Mouse (Mus musculus) liver, embryonic 12.5 days (tissue): ENCODE data around the gene D11Wsu47e. TPM values are rescaled to one million over a fixed set of nuclear protein-coding genes. Genes with fewer than 3 reads are reported as not detected.
A peak's percentile ranks its signal among the peaks of the same experiment; 100 is the strongest.
"Not testable (repeated sequence)": the region's sequence is repeated elsewhere in the genome, so short reads cannot be mapped to it uniquely, and the experiment has no call there.

Experiments used
- ATAC-seq: fragments of 200-750 bp; cut with Nextera tagmentation; 2 replicates; pipeline ENCODE4 v1.8.0; 2017; ENCODE audit warnings: moderate number of reproducible peaks, mild to moderate bottlenecking, moderate library complexity
- H3K27ac ChIP-seq: fragments of 300-500 bp; sonication (generic); 2 replicates; pipeline ENCODE4 v1.5.1; 2016; ENCODE audit warnings: mild to moderate bottlenecking
- H3K27me3 ChIP-seq: fragments of 300-500 bp; sonication (generic); replicated peaks from 2 replicates; pipeline ENCODE4 v1.6.1; 2016; ENCODE audit warnings: mild to moderate bottlenecking, moderate library complexity
- H3K36me3 ChIP-seq: fragments of 300-500 bp; sonication (generic); 2 replicates; pipeline ENCODE4 v1.6.1; 2016; ENCODE audit warnings: mild to moderate bottlenecking, moderate library complexity
- H3K4me1 ChIP-seq: fragments of 300-500 bp; sonication (generic); 2 replicates; pipeline ENCODE4 v1.6.1; 2016
- H3K4me2 ChIP-seq: fragments of 300-500 bp; sonication (generic); 2 replicates; pipeline ENCODE4 v1.6.1; 2016; ENCODE audit warnings: mild to moderate bottlenecking, moderate library complexity
- H3K4me3 ChIP-seq: fragments of 300-500 bp; sonication (generic); 2 replicates; pipeline ENCODE4 v1.5.1; 2016; ENCODE audit warnings: mild to moderate bottlenecking, moderate library complexity
- H3K9ac ChIP-seq: fragments of 300-500 bp; sonication (generic); 2 replicates; pipeline ENCODE4 v1.6.1; 2016; ENCODE audit warnings: mild to moderate bottlenecking, moderate library complexity
- H3K9me3 ChIP-seq: fragments of 300-500 bp; sonication (generic); replicated peaks from 2 replicates; pipeline ENCODE4 v1.6.1; 2016; ENCODE audit warnings: mild to moderate bottlenecking, moderate library complexity
- WGBS: fragments of 180-500 bp; shearing (Covaris S2); methylation state at CpG from one replicate; pipeline ENCODE4 v1.1.7; 2016; ENCODE audit not compliant: insufficient replicate concordance; 5-methylcytosine and 5-hydroxymethylcytosine counted together
- polyA plus RNA-seq: library from polyadenylated mRNA; unstranded; fragments of >200 nt; fragmentation: Nextera tagmentation; extraction: Ambion mirVana; gene quantifications from 2 replicates; pipeline ENCODE4 v1.2.1, GENCODE M21; 2016

Gene D11Wsu47e
- polyA plus RNA-seq, 1 experiment from 2014 or later: 16.0 TPM

- peaks cover 83% of the 10 kb centered on the region for H3K36me3 ChIP-seq
- 84% methylated on average over 18 of the region's 18 CpGs for WGBS
Observed at GRCm38 (mm10) chr11:113654561-113655270, 29.5 kb upstream of the D11Wsu47e start.

DNA sequence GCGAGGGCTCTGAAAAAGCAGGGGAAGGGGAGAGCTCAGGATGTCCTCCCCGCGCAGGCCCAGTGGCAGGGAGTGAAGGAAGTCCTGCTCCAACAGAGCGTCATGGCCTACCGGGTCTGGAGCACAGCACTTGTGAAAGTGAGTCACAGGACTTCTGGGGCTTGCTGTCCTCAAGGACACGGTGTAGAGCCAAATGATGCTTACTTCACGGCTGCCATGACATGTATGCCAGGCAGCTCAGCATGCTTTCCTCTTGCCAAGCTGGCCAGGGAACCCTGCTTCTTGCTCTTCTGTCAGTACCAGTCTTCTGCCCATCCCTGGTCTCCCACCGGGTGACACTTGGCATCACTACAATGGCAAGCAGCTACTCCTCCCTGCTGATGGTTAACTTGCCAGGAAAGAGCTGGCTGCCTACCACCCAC lies 27.7 kb upstream of the D11Wsu47e start:
- Histone ChIP-seq H3K27ac (no peak overlapping the region), H3K4me1 (peaks cover 4% of the 10 kb centered on the region), H3K9ac (no peak overlapping the region), H3K4me2 (no peak overlapping the region), H3K36me3 (peaks cover 100% of the 10 kb centered on the region), H3K4me3 (no peak overlapping the region), H3K27me3 (no peaks in the 10 kb centered on the region), H3K9me3 (no peaks in the 10 kb centered on the region)
- 86% methylated on average over 8 of the region's 8 CpGs for WGBS
- no peak for ATAC-seq

More at GRCm38 (mm10) chr11:113654561-113655270, 29.5 kb upstream of the D11Wsu47e start:
- Histone ChIP-seq H3K27me3 (no peaks in the 10 kb centered on the region), H3K4me2 (no peak overlapping the region), H3K27ac (no peak overlapping the region), H3K4me3 (no peak overlapping the region), H3K9ac (no peak overlapping the region), H3K9me3 (no peaks in the 10 kb centered on the region), H3K4me1 (peaks cover 20% of the 10 kb centered on the region)
- ATAC-seq: no peak

DNA sequence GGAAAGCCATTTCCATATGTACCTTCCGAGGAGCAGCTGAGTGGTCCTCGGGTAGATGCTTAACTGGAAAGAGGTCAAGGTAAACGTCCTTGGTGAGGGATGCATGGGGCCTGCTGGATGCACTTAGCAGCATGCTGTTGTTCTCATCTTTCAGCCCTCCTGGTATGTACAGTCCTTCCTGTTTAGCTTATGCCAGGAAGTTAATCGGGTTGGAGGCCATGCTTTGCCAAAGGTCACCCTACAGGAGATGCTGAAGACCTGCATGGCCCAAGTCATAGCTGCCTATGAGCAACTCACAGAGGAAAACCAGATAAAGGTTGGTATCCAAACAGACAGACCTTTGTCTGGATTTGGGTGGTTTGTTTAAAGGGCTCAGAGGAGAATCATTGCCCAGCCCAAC lies 27.0 kb upstream of the D11Wsu47e start:
- H3K27ac ChIP-seq: no peak overlapping the region
- H3K9me3 ChIP-seq: no peaks in the 10 kb centered on the region
- no peaks in the 10 kb centered on the region for H3K27me3 ChIP-seq
- no peaks in the 10 kb centered on the region for H3K4me1 ChIP-seq
- no peak overlapping the region for H3K4me2 ChIP-seq
- no peak overlapping the region for H3K4me3 ChIP-seq
- H3K36me3 ChIP-seq: peaks cover 100% of the 10 kb centered on the region
- H3K9ac ChIP-seq: no peak overlapping the region
- ATAC-seq: no peak
- WGBS: 75% methylated on average over 4 of the region's 4 CpGs

DNA sequence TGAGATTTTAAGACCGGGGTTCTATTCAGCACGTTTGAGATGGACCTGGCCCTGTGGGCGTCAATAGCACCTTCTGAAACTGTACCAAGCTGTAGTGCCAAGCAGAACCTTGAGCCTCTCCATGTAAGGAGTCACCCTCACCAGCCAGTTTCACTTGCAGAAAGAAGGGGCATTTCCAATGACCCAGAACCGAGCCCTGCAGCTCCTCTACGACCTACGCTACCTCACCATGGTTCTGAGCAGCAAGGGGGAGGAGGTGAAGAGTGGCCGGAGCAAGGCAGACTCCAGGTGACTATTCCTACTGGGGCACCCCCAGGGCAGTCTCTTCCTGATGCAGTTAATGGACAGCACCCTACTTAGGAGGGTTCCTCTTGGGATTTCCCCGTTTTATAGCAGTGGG lies 25.9 kb upstream of the D11Wsu47e start:
- H3K4me3 ChIP-seq: no peak overlapping the region
- ATAC-seq: no peak
- WGBS: 86% methylated on average over 8 of the region's 8 CpGs
- H3K4me2 ChIP-seq: no peak overlapping the region
- no peak overlapping the region for H3K9ac ChIP-seq
- no peaks in the 10 kb centered on the region for H3K9me3 ChIP-seq
- H3K27me3 ChIP-seq: no peaks in the 10 kb centered on the region
- H3K36me3 ChIP-seq: peaks cover 100% of the 10 kb centered on the region
- no peaks in the 10 kb centered on the region for H3K4me1 ChIP-seq
- no peak overlapping the region for H3K27ac ChIP-seq

- ATAC-seq: no peak
- Histone ChIP-seq H3K9me3 (no peaks in the 10 kb centered on the region), H3K36me3 (peaks cover 100% of the 10 kb centered on the region), H3K27me3 (no peaks in the 10 kb centered on the region), H3K4me1 (no peaks in the 10 kb centered on the region), H3K4me2 (no peak overlapping the region), H3K4me3 (no peak overlapping the region), H3K27ac (no peak overlapping the region), H3K9ac (no peak overlapping the region)
- WGBS: 86% methylated on average over 4 of the region's 4 CpGs
Observed at GRCm38 (mm10) chr11:113658763-113659162, 25.4 kb upstream of the D11Wsu47e start.

- not testable (repeated sequence) for H3K9me3 ChIP-seq
Observed at GRCm38 (mm10) chr11:113660213-113660612, 24.0 kb upstream of the D11Wsu47e start.

GRCm38 (mm10) chr11:113660940-113661339 lies 23.3 kb upstream of the D11Wsu47e start:
- Histone ChIP-seq H3K9ac (no peak overlapping the region), H3K4me3 (no peak overlapping the region), H3K27me3 (no peaks in the 10 kb centered on the region), H3K4me2 (no peak overlapping the region), H3K9me3 (no peaks in the 10 kb centered on the region), H3K4me1 (peaks cover 4% of the 10 kb centered on the region; the same call in 1 of the 2 replicates), H3K27ac (no peak overlapping the region), H3K36me3 (peaks cover 98% of the 10 kb centered on the region)
- WGBS: 92% methylated on average over 11 of the region's 11 CpGs
- no peak for ATAC-seq

More at GRCm38 (mm10) chr11:113660213-113660612, 24.0 kb upstream of the D11Wsu47e start:
- H3K4me1 ChIP-seq, H3K9ac ChIP-seq, ATAC-seq, H3K27ac ChIP-seq, H3K27me3 ChIP-seq, H3K4me3 ChIP-seq, H3K4me2 ChIP-seq: not testable (repeated sequence)
- peaks cover 100% of the 10 kb centered on the region for H3K36me3 ChIP-seq
- WGBS: 84% methylated on average over 3 of the region's 3 CpGs

- ATAC-seq: no peak
- Histone ChIP-seq H3K36me3 (peaks cover 93% of the 10 kb centered on the region), H3K4me1 (peaks cover 13% of the 10 kb centered on the region), H3K27me3 (no peaks in the 10 kb centered on the region), H3K27ac (no peak overlapping the region), H3K4me2 (no peak overlapping the region), H3K9ac (no peak overlapping the region), H3K4me3 (no peak overlapping the region), H3K9me3 (no peaks in the 10 kb centered on the region)
- WGBS: 84% methylated on average over 18 of the region's 18 CpGs
Observed at GRCm38 (mm10) chr11:113661835-113662351, 22.3 kb upstream of the D11Wsu47e start.

- Histone ChIP-seq H3K4me1 (peaks cover 37% of the 10 kb centered on the region), H3K4me3 (no peak overlapping the region), H3K4me2 (no peak overlapping the region), H3K27ac (no peak overlapping the region), H3K9me3 (no peaks in the 10 kb centered on the region), H3K36me3 (peaks cover 93% of the 10 kb centered on the region), H3K9ac (no peak overlapping the region), H3K27me3 (no peaks in the 10 kb centered on the region)
- no peak for ATAC-seq
- WGBS: 81% methylated on average over 2 of the region's 2 CpGs
Observed at GRCm38 (mm10) chr11:113664279-113664678, 19.9 kb upstream of the D11Wsu47e start.

DNA sequence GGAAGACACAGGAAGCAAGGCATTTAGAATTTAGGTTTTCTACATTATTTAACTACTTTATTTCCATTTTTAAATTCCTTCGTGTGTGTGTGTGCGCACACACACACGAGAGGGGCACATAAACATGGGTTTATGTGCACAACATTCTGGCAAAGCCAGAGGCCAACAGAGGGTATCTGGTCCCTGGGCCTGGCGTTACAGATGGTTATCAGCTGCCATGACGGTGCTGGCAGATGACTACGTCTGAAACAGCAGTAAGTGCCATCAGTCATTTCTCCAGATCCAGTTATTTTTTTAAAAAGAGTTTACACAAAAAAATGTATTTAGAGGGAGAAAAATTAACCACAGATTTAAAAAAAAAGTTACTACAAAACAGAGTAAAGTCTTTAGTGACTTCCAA lies 18.0 kb upstream of the D11Wsu47e start:
- peaks cover 54% of the 10 kb centered on the region for H3K4me1 ChIP-seq
- H3K4me2 ChIP-seq: peak overlapping the region; percentile 61
- H3K36me3 ChIP-seq: peaks cover 92% of the 10 kb centered on the region
- peak overlapping the region; percentile 19; the same call in 1 of the 2 replicates for H3K4me3 ChIP-seq
- H3K27ac ChIP-seq: peak overlapping the region; percentile 84
- ATAC-seq: peak; percentile 72
- no peaks in the 10 kb centered on the region for H3K9me3 ChIP-seq
- WGBS: 44% methylated on average over 6 of the region's 6 CpGs
- H3K9ac ChIP-seq: peak overlapping the region; percentile 43; the same call in 1 of the 2 replicates
- H3K27me3 ChIP-seq: no peaks in the 10 kb centered on the region

DNA sequence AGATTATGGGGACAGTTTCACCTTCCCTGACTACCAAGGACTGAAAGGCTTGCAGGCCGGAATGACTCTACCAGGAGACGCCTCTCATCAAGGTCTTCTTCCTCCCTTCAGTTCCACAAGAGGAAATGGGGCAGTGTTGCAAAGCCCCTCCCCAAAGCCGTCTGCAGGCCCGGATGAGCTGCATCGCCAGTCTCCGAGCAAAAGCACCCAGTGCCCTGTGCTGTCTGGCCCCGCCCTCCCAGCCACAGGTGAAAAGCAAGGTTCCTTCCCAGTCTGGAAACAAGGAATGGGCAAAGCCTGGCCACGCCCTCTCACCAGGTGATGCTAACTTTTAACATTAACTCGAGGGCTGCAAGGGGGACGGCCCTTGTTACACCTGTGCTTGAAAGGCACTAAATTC lies 17.6 kb upstream of the D11Wsu47e start:
- peak overlapping the region; percentile 19; the same call in 1 of the 2 replicates for H3K4me3 ChIP-seq
- WGBS: 37% methylated on average over 10 of the region's 10 CpGs
- peaks cover 59% of the 10 kb centered on the region for H3K4me1 ChIP-seq
- peak overlapping the region; percentile 43; the same call in 1 of the 2 replicates for H3K9ac ChIP-seq
- H3K9me3 ChIP-seq: no peaks in the 10 kb centered on the region
- ATAC-seq: peak; percentile 44
- peak overlapping the region; percentile 61 for H3K4me2 ChIP-seq
- H3K36me3 ChIP-seq: peaks cover 92% of the 10 kb centered on the region
- no peaks in the 10 kb centered on the region for H3K27me3 ChIP-seq
- H3K27ac ChIP-seq: peak overlapping the region; percentile 84

DNA sequence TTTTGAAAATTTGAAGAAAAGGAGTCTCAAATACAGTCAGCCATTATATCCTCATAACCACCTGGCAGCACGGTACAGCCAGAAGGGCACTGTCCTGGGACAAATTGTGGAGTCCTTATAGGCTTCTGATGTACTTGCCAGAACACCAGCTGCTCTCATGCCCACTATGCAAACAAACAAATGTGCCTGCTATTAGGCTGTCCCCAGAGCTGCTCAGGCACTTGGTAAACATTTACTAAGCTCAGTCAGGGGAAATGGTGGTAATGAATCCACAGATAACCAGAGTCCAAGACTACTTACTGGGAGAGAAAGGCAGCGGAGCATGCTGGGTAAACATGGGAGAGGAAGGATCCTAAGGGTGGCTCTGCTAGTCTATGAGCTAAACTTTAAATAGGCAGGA lies 17.1 kb upstream of the D11Wsu47e start:
- no peaks in the 10 kb centered on the region for H3K27me3 ChIP-seq
- peak overlapping the region; percentile 61 for H3K4me2 ChIP-seq
- peaks cover 59% of the 10 kb centered on the region for H3K4me1 ChIP-seq
- 71% methylated on average over 2 of the region's 2 CpGs for whole genome bisulfite sequencing
- H3K9ac ChIP-seq: 0 out of 2 replicates have a peak overlapping the region, but pooled peaks have one; percentile 0
- ATAC-seq: no peak
- no peaks in the 10 kb centered on the region for H3K9me3 ChIP-seq
- H3K27ac ChIP-seq: peak overlapping the region; percentile 84
- H3K36me3 ChIP-seq: peaks cover 92% of the 10 kb centered on the region
- no peak overlapping the region for H3K4me3 ChIP-seq
